Mouse (Mus musculus) bone marrow, adult 2 months (tissue): ENCODE measurements around the gene Prss32. TPM values are rescaled to one million over a fixed set of nuclear protein-coding genes. Genes with fewer than 3 reads are reported as not detected.
A peak's percentile ranks its signal among the peaks of the same experiment; 100 is the strongest.

Source experiments
- H3K27ac ChIP-seq: fragments of 200-500 bp; 2 replicates; pipeline ENCODE4 v1.5.1; 2012; ENCODE audit warnings: low read depth, mild to moderate bottlenecking, control low read depth, inconsistent platforms, low read length; ENCODE audit not compliant: control insufficient read depth, poor library complexity, insufficient read depth
- H3K4me1 ChIP-seq: fragments of 200-500 bp; 2 replicates; pipeline ENCODE4 v1.6.1; 2011; ENCODE audit warnings: low read length; ENCODE audit not compliant: control insufficient read depth, insufficient read depth
- H3K4me3 ChIP-seq: fragments of 200-500 bp; replicated peaks from 2 replicates; pipeline ENCODE3; 2011; ENCODE audit warnings: mild to moderate bottlenecking, low read depth, low read length, control low read depth; ENCODE audit not compliant: control insufficient read depth
- CTCF ChIP-seq: fragments of 200-500 bp; IDR thresholded peaks from 2 replicates; pipeline ENCODE4 v1.5.1; 2011; ENCODE audit warnings: low read length, control low read depth; ENCODE audit not compliant: control insufficient read depth, insufficient read depth
- POLR2A ChIP-seq: fragments of 200-500 bp; IDR thresholded peaks from 2 replicates; pipeline ENCODE4 v1.6.1; 2011; ENCODE audit warnings: low read depth, mild to moderate bottlenecking, control low read depth, low read length, borderline replicate concordance; ENCODE audit not compliant: control insufficient read depth
- WGBS: fragments of 180-500 bp; shearing (Covaris S2); methylation state at CpG from one replicate; pipeline ENCODE4 v1.1.7; 2018; 5-methylcytosine and 5-hydroxymethylcytosine counted together
- polyA plus RNA-seq: library from polyadenylated mRNA; stranded (reverse); fragments of >200 nt; gene quantifications from 2 replicates; pipeline ENCODE4 v1.2.4, GENCODE M21; 2011; ENCODE audit warnings: low replicate concordance; ENCODE audit not compliant: missing spikeins, insufficient read depth, insufficient read length

The Prss32 gene
- polyA plus RNA-seq, 1 experiment, result not detected

DNA sequence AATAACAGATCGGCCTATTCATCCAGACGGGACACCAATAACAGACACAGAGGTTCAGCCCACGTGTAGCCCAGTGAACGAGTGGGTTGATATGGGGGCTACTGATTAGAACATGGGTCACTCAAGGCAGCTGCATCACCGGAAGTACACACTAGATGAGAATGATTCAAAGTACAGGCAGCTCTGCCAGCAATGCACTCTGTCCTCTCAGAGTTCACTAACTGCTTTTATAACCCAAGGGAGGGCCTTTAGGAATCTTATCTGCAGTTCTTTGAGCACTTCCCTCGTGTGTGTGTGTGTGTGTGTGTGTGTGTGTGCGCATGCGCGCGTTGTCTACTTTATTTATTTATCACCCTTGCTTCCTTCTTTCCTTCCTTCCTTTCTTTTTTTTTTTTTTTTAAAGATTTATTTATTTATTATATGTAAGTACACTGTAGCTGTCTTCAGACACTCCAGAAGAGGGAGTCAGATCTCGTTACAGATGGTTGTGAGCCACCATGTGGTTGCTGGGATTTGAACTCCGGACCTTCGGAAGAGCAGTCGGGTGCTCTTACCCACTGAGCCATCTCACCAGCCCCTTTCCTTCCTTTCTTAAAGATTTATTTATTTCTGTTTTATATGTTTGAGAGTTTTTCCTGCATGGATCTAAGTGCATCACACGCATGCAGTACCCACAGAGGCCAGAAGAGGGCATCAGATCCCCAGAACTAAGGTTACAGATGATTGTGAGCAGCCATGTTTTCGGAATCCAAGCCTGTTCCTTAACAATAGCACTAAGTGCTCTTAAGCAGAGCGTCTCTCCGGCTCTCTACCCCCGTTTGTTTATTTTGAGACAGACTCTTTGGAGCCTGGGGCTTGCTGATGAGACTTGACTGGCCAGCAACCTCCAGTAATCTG, 7.4 kb downstream of the Prss32 start:
- H3K27ac ChIP-seq, result no peak overlapping the region
- no peaks in the 10 kb centered on the region for H3K4me1 ChIP-seq
- TF ChIP-seq POLR2A (no peak), CTCF (peak; percentile 55)
- H3K4me3 ChIP-seq, result no peak overlapping the region
- WGBS, result 43% methylated on average over 19 of the region's 19 CpGs

DNA sequence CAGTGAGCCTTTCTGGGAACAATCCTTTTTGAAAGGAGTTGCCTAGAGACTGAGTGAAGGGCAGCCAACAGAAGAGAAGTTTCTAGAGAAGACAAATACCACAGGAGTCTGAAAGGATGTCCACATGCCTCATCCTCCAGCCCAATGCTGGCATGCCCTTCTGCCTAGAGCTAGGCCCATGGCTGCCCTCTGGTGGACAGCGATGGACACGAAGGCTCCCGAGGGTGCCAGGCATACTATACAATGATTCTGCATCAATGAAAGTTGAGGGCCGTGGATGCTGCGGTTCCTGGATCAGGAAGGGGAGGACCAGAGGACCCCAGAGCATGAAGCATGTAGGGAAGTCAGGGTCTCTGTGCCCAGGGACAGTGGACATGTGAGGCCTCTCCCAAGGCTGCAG, 9.6 kb downstream of the Prss32 start:
- H3K27ac ChIP-seq, result no peak overlapping the region
- WGBS, result 40% methylated on average over 5 of the region's 5 CpGs

DNA sequence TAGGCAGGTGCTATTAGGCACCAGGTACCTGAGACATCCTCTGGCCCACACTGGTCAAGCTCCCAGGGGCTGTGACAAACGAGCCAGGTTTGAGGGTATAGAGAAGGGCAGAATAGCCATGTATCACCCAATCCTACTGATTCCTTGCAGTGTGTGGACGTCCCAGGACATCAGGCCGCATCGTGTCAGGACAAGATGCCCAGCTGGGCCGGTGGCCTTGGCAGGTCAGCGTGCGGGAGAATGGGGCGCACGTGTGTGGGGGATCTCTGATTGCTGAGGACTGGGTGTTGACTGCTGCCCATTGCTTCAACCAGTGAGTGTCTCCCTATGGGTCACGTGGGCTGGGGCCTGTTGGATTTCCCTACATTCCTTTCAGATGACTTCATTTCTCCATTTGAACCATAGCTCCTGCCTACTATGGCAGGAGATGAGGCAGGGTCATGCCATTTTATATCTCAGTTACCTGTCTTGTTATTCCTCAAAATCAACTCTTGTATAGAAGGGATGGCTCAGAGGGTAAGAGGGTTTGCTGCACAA, 10.6 kb downstream of the Prss32 start:
- Histone ChIP-seq H3K4me1 (no peaks in the 10 kb centered on the region), H3K27ac (no peak overlapping the region), H3K4me3 (no peak overlapping the region)
- 76% methylated on average over 10 of the region's 10 CpGs for WGBS
- TF ChIP-seq CTCF, result no peak
- TF ChIP-seq POLR2A, result no peak

More for the DNA sequence above, 9.6 kb downstream of the Prss32 start:
- TF ChIP-seq POLR2A (0 out of 2 replicates have a peak, but pooled peaks have one; percentile 10), CTCF (peak; percentile 91)
- Histone ChIP-seq H3K4me3 (no peak overlapping the region), H3K4me1 (no peaks in the 10 kb centered on the region)

DNA sequence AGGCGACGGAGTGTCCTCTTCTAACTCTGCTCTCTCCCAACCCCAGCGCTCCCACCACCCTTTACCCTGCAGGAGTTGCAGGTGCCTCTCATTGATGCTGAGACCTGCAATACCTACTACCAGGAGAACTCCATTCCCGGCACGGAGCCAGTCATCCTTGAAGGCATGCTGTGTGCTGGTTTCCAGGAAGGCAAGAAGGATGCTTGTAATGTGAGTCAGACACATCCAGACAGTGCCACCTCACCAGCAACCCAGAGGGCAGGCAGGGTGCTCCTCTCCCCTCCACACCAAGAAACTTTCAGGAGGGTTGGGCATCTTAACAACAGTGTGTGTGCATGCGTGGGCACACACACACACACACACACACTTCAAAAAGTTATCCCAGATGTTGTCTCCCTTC, 13.5 kb downstream of the Prss32 start:
- Histone ChIP-seq H3K4me3 (no peak overlapping the region), H3K27ac (no peak overlapping the region), H3K4me1 (no peaks in the 10 kb centered on the region)
- TF ChIP-seq CTCF (no peak), POLR2A (no peak)
- WGBS, result 78% methylated on average over 6 of the region's 6 CpGs

DNA sequence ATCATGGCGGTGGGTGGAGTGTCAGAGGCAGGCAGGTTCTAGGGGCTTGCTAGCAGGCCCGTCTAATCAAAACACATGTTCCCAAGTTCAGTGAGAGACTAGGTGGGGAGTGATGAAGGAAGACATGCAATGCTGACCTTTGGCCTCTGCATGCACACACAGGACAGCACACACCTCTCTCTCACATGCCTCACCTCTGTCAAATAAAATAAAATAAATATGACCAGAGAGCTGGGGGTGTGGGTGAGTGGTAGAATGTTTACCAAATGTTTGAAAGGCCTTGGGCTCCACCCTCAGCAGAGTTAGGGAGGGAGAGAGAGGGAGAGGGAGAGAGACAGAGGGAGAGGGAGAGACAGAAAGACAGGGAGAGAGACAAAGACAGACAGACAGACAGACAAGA, 14.3 kb downstream of the Prss32 start:
- WGBS, result 81% methylated on average over 2 of the region's 2 CpGs
- no peak overlapping the region for H3K27ac ChIP-seq
- no peak overlapping the region for H3K4me3 ChIP-seq
- no peak for TF ChIP-seq CTCF
- TF ChIP-seq POLR2A, result no peak
- H3K4me1 ChIP-seq, result no peaks in the 10 kb centered on the region

DNA sequence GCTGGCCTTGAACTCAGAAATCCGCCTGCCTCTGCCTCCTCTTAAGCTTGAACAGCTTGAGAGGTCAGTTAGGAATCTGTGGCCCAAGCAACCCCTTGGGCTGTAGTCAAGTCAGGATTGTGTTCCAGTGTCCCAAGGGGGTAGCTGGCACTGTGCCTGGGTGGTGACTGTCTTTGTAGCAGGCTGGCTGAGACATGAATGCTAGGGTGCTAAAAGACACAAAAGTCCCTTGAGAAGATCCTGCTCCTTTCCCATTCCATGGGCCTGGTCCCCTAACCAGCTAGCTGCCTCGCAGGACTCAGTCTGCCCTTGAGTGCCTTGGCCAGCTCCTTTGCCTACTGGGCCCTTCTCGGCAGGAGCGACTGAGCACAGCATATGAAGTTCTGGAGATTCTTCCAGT, 19.3 kb downstream of the Prss32 start:
- TF ChIP-seq POLR2A, result no peak
- TF ChIP-seq CTCF, result no peak
- Histone ChIP-seq H3K4me3 (no peak overlapping the region), H3K27ac (no peak overlapping the region), H3K4me1 (no peaks in the 10 kb centered on the region)
- 83% methylated on average over 4 of the region's 4 CpGs for WGBS

DNA sequence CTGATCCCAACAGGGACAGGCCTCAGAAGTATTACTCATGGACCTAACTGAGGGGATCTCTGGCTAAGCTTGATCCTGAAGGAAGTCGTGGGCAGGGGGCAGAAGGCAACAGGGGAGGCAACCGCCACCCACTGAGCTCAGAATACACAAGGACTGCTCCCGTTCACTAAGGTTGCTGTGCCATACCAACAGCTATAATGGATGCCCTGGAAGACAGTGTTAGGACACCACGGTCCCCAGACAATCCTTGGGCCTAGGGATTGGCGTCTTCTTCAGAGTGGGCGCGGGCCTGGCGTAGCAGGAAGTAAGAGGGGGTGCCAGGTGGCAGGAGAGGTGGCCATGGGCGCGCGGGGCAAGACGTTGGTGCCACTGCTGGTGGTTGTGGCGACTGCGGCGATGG, 24.1 kb downstream of the Prss32 start, which contains the start of gene Prss21:
Prss21 (plus strand) TSS at position 301 of the 400 bp plus-strand sequence.
- WGBS, result 82% methylated on average over 15 of the region's 15 CpGs
- Histone ChIP-seq H3K27ac (no peak within 1 kb of the TSS), H3K4me1 (no peaks in the 10 kb centered on the region; the same call in none of the 2 replicates), H3K4me3 (no peak within 1 kb of the TSS)
- TF ChIP-seq POLR2A (no peak), CTCF (no peak)

DNA sequence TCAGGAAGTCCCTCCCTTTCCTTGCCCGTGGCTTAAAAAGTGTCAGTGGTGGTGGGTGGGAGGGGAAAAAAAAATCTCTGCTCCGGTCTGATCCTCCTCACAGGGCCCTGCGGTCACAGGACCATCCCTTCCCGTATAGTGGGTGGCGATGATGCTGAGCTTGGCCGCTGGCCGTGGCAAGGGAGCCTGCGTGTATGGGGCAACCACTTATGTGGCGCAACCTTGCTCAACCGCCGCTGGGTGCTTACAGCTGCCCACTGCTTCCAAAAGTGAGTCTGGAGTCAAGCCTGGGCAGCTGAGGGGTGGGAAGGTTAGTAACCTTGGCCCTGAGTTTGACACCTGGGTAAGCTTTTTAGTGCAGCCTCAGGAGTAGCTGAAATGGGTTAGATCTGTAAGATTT, 24.9 kb downstream of the Prss32 start:
- Histone ChIP-seq H3K4me3 (no peak overlapping the region), H3K4me1 (no peaks in the 10 kb centered on the region; the same call in none of the 2 replicates), H3K27ac (no peak overlapping the region)
- TF ChIP-seq POLR2A, result no peak
- no peak for TF ChIP-seq CTCF
- 39% methylated on average over 11 of the region's 11 CpGs for WGBS
